Mouse (Mus musculus) spleen, embryonic (tissue): Measurements from ENCODE around the gene Hoxd3.

Source experiments
- CTCF ChIA-PET: fragments of 350-600 bp; sonication (Branson Sonifier 250); formaldehyde crosslinking; loops from one replicate; lab custom pipeline; 2022; lab: Charles Lee

Hoxd3 gene

GRCm38 (mm10) chr2:74691995-74692807 is 19.5 kb upstream of the Hoxd3 start:
- CTCF ChIA-PET: no interaction called here

GRCm38 (mm10) chr2:74692808-74693431 is 18.8 kb upstream of the Hoxd3 start:
- CTCF ChIA-PET: no interaction called here

GRCm38 (mm10) chr2:74693432-74693827 is 18.3 kb upstream of the Hoxd3 start:
- CTCF ChIA-PET: no interaction called here

- CTCF ChIA-PET: no interaction called here
Observed at GRCm38 (mm10) chr2:74694066-74694465, 17.7 kb upstream of the Hoxd3 start.

- CTCF ChIA-PET: no interaction called here
Observed at GRCm38 (mm10) chr2:74695383-74695782, 16.3 kb upstream of the Hoxd3 start.

- CTCF ChIA-PET: no interaction called here
Observed at GRCm38 (mm10) chr2:74695813-74696430, 15.8 kb upstream of the Hoxd3 start.

GRCm38 (mm10) chr2:74696442-74697335 is 15.0 kb upstream of the Hoxd3 start:
- CTCF ChIA-PET: no interaction called here

- CTCF ChIA-PET: no interaction called here
Observed at GRCm38 (mm10) chr2:74697567-74698121, 14.1 kb upstream of the Hoxd3 start, which contains the start of gene Hoxd9. TSS of gene Hoxd9 (plus strand) at chr2:74697727.

- CTCF ChIA-PET: interaction anchor here (0.7 kb wide), 1 partner anchor 249 kb away, joined by 3 read pairs; no protein-coding TSS in a partner anchor
Observed at GRCm38 (mm10) chr2:74698201-74699052, 13.3 kb upstream of the Hoxd3 start.

GRCm38 (mm10) chr2:74699053-74699430 is 12.7 kb upstream of the Hoxd3 start:
- CTCF ChIA-PET: interaction anchor here (0.7 kb wide), 1 partner anchor 250 kb away, joined by 3 read pairs; no protein-coding TSS in a partner anchor

- CTCF ChIA-PET: no interaction called here
Observed at GRCm38 (mm10) chr2:74699664-74700545, 11.8 kb upstream of the Hoxd3 start.

GRCm38 (mm10) chr2:74700546-74701112 is 11.1 kb upstream of the Hoxd3 start:
- CTCF ChIA-PET: interaction anchor here (0.6 to 0.9 kb wide), 3 partner anchors 263 to 1750 kb away, joined by 4 to 7 read pairs (median 6); no protein-coding TSS in a partner anchor

- CTCF ChIA-PET: interaction anchor here (0.7 kb wide), 1 partner anchor 1758 kb away, joined by 4 read pairs; no protein-coding TSS in a partner anchor
Observed at GRCm38 (mm10) chr2:74701949-74702819, 9.5 kb upstream of the Hoxd3 start.

- CTCF ChIA-PET: no interaction called here
Observed at GRCm38 (mm10) chr2:74702820-74703219, 8.9 kb upstream of the Hoxd3 start.

- CTCF ChIA-PET: no interaction called here
Observed at GRCm38 (mm10) chr2:74703317-74703716, 8.4 kb upstream of the Hoxd3 start.

- CTCF ChIA-PET: interaction anchor here (0.6 kb wide), 1 partner anchor 75 kb away, joined by 3 read pairs; no protein-coding TSS in a partner anchor
Observed at GRCm38 (mm10) chr2:74703720-74704392, 7.9 kb upstream of the Hoxd3 start.
